Mouse (Mus musculus) adrenal gland, adult 2 months (tissue): Measurements from ENCODE around the gene 4931440F15Rik. TPM values are rescaled to one million over a fixed set of nuclear protein-coding genes. Genes with fewer than 3 reads are reported as not detected.

Source experiments
- DNase-seq: peaks from one replicate; pipeline ENCODE4 v3.0.0; 2021
- polyA plus RNA-seq: library from polyadenylated mRNA; depleted of rRNA; stranded (reverse); fragments of >200 nt; gene quantifications from 2 replicates; pipeline ENCODE4 v1.2.3, GENCODE M21; 2012; rRNA removed
- total RNA-seq, 2 experiments: library from RNA; stranded (reverse); gene quantifications; 2 replicates each; pipeline ENCODE4 v1.2.3; 2021

The 4931440F15Rik gene
- total and polyA plus RNA-seq, 3 experiments: 0.10 to 0.52 (median 0.40) TPM

- no peak for DNase-seq
Observed at GRCm38 (mm10) chr11:29801432-29802427, 23.7 kb downstream of the 4931440F15Rik start.

GRCm38 (mm10) chr11:29799839-29800238 lies 25.6 kb downstream of the 4931440F15Rik start:
- no peak for DNase-seq

- no peak for DNase-seq
Observed at GRCm38 (mm10) chr11:29795106-29795505, 30.4 kb downstream of the 4931440F15Rik start.

GRCm38 (mm10) chr11:29794475-29794874 lies 31.0 kb downstream of the 4931440F15Rik start:
- no peak for DNase-seq

GRCm38 (mm10) chr11:29790796-29791195 lies 34.7 kb downstream of the 4931440F15Rik start:
- DNase-seq: no peak

- no peak for DNase-seq
Observed at GRCm38 (mm10) chr11:29788921-29789638, 36.4 kb downstream of the 4931440F15Rik start.

GRCm38 (mm10) chr11:29788499-29788898 lies 37.0 kb downstream of the 4931440F15Rik start:
- no peak for DNase-seq

- no peak for DNase-seq
Observed at GRCm38 (mm10) chr11:29787473-29787872, 38.0 kb downstream of the 4931440F15Rik start.

GRCm38 (mm10) chr11:29786583-29787219 lies 38.8 kb downstream of the 4931440F15Rik start:
- no peak for DNase-seq

GRCm38 (mm10) chr11:29779409-29780026 lies 46.0 kb downstream of the 4931440F15Rik start:
- DNase-seq: no peak

- DNase-seq: no peak
Observed at GRCm38 (mm10) chr11:29778936-29779335, 46.5 kb downstream of the 4931440F15Rik start.

GRCm38 (mm10) chr11:29777964-29778363 lies 47.5 kb downstream of the 4931440F15Rik start:
- no peak for DNase-seq

- DNase-seq: no peak
Observed at GRCm38 (mm10) chr11:29774760-29775159, 50.7 kb downstream of the 4931440F15Rik start.

GRCm38 (mm10) chr11:29774296-29774695 lies 51.2 kb downstream of the 4931440F15Rik start:
- no peak for DNase-seq

Other genes starting within 250 kb of the 4931440F15Rik start
- gene Rtn4, start 132.7 kb downstream of the 4931440F15Rik start, total RNA-seq: 100 to 1,000 TPM; 354 to 360 TPM
- gene Rtn4, start 132.7 kb downstream of the 4931440F15Rik start, polyA plus RNA-seq: 271 and 284 TPM in 2 replicates
- gene Eml6, start 200.4 kb upstream of the 4931440F15Rik start, total RNA-seq: 1 to 10 TPM; 2.5 to 3.9 TPM
- gene Eml6, start 200.4 kb upstream of the 4931440F15Rik start, polyA plus RNA-seq: 0.96 and 2.0 TPM in 2 replicates